Mouse (Mus musculus) hindbrain, embryonic 16.5 days (tissue): Measurements from ENCODE around the gene Bcap31. TPM values are rescaled to one million over a fixed set of nuclear protein-coding genes. Genes with fewer than 3 reads are reported as not detected.
"Not testable (repeated sequence)": the region's sequence is repeated elsewhere in the genome, so short reads cannot be mapped to it uniquely, and the experiment has no call there.

Experiments used
- ATAC-seq: fragments of 200-750 bp; cut with Nextera tagmentation; 2 replicates; pipeline ENCODE4 v1.8.0; 2017; ENCODE audit warnings: moderate TSS enrichment, moderate library complexity
- H3K27ac ChIP-seq: fragments of 300-500 bp; sonication (generic); 2 replicates; pipeline ENCODE4 v1.5.1; 2014; ENCODE audit warnings: low read depth, mild to moderate bottlenecking, control low read depth, low read length, moderate library complexity
- H3K27me3 ChIP-seq: fragments of 300-500 bp; sonication (generic); replicated peaks from 2 replicates; pipeline ENCODE4 v1.6.1; 2014; ENCODE audit warnings: low read length; ENCODE audit not compliant: control insufficient read depth, insufficient read depth
- H3K36me3 ChIP-seq: fragments of 300-500 bp; sonication (generic); 2 replicates; pipeline ENCODE4 v1.6.1; 2014; ENCODE audit warnings: mild to moderate bottlenecking, low read length, moderate library complexity, mixed read lengths; ENCODE audit not compliant: control insufficient read depth, insufficient read depth
- H3K4me1 ChIP-seq: fragments of 300-500 bp; sonication (generic); 2 replicates; pipeline ENCODE4 v1.6.1; 2014; ENCODE audit warnings: low read depth, low read length; ENCODE audit not compliant: control insufficient read depth, insufficient read depth
- H3K4me2 ChIP-seq: fragments of 300-500 bp; sonication (generic); 2 replicates; pipeline ENCODE4 v1.6.1; 2014; ENCODE audit warnings: mild to moderate bottlenecking, low read length, control low read depth, moderate library complexity
- H3K4me3 ChIP-seq: fragments of 300-500 bp; sonication (generic); 2 replicates; pipeline ENCODE4 v1.5.1; 2014; ENCODE audit warnings: mild to moderate bottlenecking, low read length, control low read depth, moderate library complexity
- H3K9ac ChIP-seq: fragments of 300-500 bp; sonication (generic); 2 replicates; pipeline ENCODE4 v1.6.1; 2014; ENCODE audit warnings: low read depth, mild to moderate bottlenecking, control low read depth, low read length, moderate library complexity
- H3K9me3 ChIP-seq: fragments of 300-500 bp; sonication (generic); 2 replicates; pipeline ENCODE4 v1.6.1; 2014; ENCODE audit warnings: mild to moderate bottlenecking, low read length, moderate library complexity; ENCODE audit not compliant: control insufficient read depth
- WGBS: fragments of 180-500 bp; shearing (Covaris S2); extraction: QIAGEN DNeasy Blood & Tissue Kit; methylation state at CpG from one replicate; pipeline ENCODE4 v1.1.7; 2014; 5-methylcytosine and 5-hydroxymethylcytosine counted together
- polyA plus RNA-seq: library from polyadenylated mRNA; unstranded; fragments of >200 nt; fragmentation: Nextera tagmentation; extraction: Ambion mirVana; gene quantifications from 2 replicates; pipeline ENCODE4 v1.2.1, GENCODE M21; 2015

Gene Bcap31
- 144 and 154 TPM in 2 replicates for polyA plus RNA-seq

GRCm38 (mm10) chrX:73716109-73716661 lies at the start of gene Bcap31, which contains the start of gene Abcd1:
Gene Bcap31 (minus strand): TSS chrX:73716175.
Gene Abcd1 (plus strand): TSS chrX:73716597.
- peak; percentile 92 for ATAC-seq

DNA sequence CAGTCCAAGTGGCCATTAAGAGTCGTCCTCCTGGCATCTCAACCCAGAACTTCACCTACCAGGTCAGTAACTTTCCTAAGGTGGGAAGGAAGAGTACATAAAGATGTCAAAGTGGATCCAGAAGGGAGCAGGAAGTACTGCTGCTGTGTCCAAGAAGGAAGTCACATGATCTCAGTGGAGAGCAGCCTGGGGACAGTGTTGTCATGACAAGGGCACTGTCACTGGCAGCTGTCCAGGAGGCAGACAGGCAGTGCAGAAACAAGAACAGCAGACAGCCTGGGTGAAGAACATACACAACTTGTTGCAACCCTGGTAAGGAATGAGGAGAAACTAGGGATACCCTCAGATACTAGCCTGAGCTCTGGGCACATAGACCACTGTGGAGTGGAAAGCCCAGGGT lies 49.3 kb upstream of the Bcap31 start:
- no peak overlapping the region for H3K4me2 ChIP-seq
- no peaks in the 10 kb centered on the region for H3K4me1 ChIP-seq
- no peaks in the 10 kb centered on the region for H3K9me3 ChIP-seq
- no peak overlapping the region for H3K27ac ChIP-seq
- H3K27me3 ChIP-seq: no peaks in the 10 kb centered on the region
- WGBS: 76% methylated on average over 1 of the region's 1 CpGs
- no peaks in the 10 kb centered on the region for H3K36me3 ChIP-seq
- H3K4me3 ChIP-seq: no peak overlapping the region
- ATAC-seq: 0 out of 2 replicates have a peak, but pooled peaks have one; percentile 54
- H3K9ac ChIP-seq: no peak overlapping the region

More at GRCm38 (mm10) chrX:73716109-73716661, at the start of gene Bcap31, which contains the start of gene Abcd1:
- 16% methylated on average over 38 of the region's 45 CpGs for WGBS
- H3K4me1 ChIP-seq: peaks cover 17% of the 10 kb centered on the region
- peak within 1 kb of the TSS; percentile 65 for H3K9ac ChIP-seq
- no peaks in the 10 kb centered on the region for H3K36me3 ChIP-seq
- H3K9me3 ChIP-seq: no peaks in the 10 kb centered on the region
- peak within 1 kb of the TSS; percentile 77 for H3K27ac ChIP-seq
- peak within 1 kb of the TSS; percentile 54 for H3K4me3 ChIP-seq
- H3K27me3 ChIP-seq: no peaks in the 10 kb centered on the region
- H3K4me2 ChIP-seq: peak within 1 kb of the TSS; percentile 67

DNA sequence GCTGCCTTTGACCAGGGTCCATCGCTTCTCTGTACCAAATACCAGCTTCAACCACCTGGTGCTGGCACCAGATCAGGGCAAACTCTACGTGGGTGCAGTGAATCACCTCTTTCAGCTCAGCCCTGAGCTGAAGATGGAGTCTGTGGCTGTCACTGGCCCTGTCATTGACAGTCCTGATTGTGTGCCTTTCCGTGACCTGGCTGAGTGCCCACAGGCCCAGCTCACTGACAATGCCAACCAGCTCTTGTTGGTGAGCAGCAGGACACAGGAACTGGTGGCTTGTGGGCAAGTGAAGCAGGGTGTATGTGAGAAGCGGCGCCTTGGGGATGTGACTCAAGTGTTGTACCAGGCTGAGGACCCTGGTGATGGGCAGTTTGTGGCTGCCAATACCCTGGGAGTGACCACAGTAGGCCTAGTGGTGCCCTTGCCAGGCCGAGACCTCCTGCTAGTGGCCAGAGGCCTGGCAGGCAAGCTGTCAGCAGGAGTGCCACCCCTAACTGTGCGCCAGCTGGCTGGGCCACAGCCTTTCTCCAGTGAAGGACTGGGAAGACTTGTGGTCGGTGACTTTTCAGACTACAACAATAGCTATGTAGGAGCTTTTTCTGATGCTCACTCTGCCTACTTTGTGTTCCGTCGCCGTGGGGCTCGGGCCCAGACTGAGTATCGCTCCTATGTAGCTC lies 42.8 kb upstream of the Bcap31 start:
- H3K4me1 ChIP-seq: no peaks in the 10 kb centered on the region
- peak; percentile 61; the same call in 1 of the 2 replicates for ATAC-seq
- H3K4me3 ChIP-seq: no peak overlapping the region
- H3K27me3 ChIP-seq: no peaks in the 10 kb centered on the region
- no peak overlapping the region for H3K4me2 ChIP-seq
- no peak overlapping the region for H3K9ac ChIP-seq
- no peak overlapping the region for H3K27ac ChIP-seq
- no peaks in the 10 kb centered on the region for H3K36me3 ChIP-seq
- H3K9me3 ChIP-seq: no peaks in the 10 kb centered on the region
- 81% methylated on average over 13 of the region's 13 CpGs for WGBS

- Histone ChIP-seq H3K4me1 (no peaks in the 10 kb centered on the region), H3K27ac (no peak within 1 kb of the TSS), H3K27me3 (no peaks in the 10 kb centered on the region), H3K4me2 (no peak within 1 kb of the TSS), H3K36me3 (no peaks in the 10 kb centered on the region), H3K4me3 (no peak within 1 kb of the TSS), H3K9me3 (no peaks in the 10 kb centered on the region), H3K9ac (no peak within 1 kb of the TSS)
- peak; percentile 63; the same call in 1 of the 2 replicates for ATAC-seq
- WGBS: 64% methylated on average over 5 of the region's 5 CpGs
Observed at GRCm38 (mm10) chrX:73756334-73757140, 40.6 kb upstream of the Bcap31 start, which contains the start of gene Plxnb3. Gene Plxnb3 (plus strand): TSS chrX:73757090.

DNA sequence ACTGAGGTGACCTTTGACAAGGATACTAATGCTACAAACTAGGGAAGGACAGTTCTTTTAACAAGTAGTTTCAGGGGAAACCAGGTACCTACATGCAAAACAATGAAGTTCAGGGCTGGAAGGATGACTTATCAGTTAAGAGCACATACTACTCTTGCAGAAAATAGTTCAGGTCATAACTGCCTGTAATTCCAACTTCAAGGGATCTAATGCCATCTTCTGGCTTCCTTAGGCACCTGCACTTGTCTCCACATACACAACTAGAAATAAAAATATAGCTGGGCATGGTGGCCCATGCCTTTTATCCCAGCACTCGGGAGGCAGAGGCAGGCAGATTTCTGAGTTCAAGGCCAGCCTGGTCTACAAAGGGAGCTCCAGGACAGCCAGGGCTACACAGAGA lies 33.0 kb upstream of the Bcap31 start:
- no peak for ATAC-seq
- Histone ChIP-seq H3K36me3 (no peaks in the 10 kb centered on the region), H3K9me3 (no peaks in the 10 kb centered on the region), H3K9ac (no peak overlapping the region), H3K27ac (no peak overlapping the region), H3K27me3 (no peaks in the 10 kb centered on the region), H3K4me3 (no peak overlapping the region), H3K4me2 (no peak overlapping the region), H3K4me1 (no peaks in the 10 kb centered on the region)
- WGBS: 94% methylated on average over 1 of the region's 1 CpGs

GRCm38 (mm10) chrX:73744774-73745481 lies 29.0 kb upstream of the Bcap31 start:
- no peak overlapping the region for H3K4me3 ChIP-seq
- no peak for ATAC-seq
- no peaks in the 10 kb centered on the region for H3K9me3 ChIP-seq
- no peak overlapping the region for H3K4me2 ChIP-seq
- H3K36me3 ChIP-seq: no peaks in the 10 kb centered on the region
- H3K27me3 ChIP-seq: no peaks in the 10 kb centered on the region
- no peak overlapping the region for H3K9ac ChIP-seq
- no peaks in the 10 kb centered on the region for H3K4me1 ChIP-seq
- WGBS: 83% methylated on average over 1 of the region's 1 CpGs
- H3K27ac ChIP-seq: no peak overlapping the region

GRCm38 (mm10) chrX:73739841-73740240 lies 23.9 kb upstream of the Bcap31 start:
- not testable (repeated sequence) for H3K9ac ChIP-seq, H3K4me3 ChIP-seq, H3K9me3 ChIP-seq, H3K27me3 ChIP-seq, H3K27ac ChIP-seq, H3K4me2 ChIP-seq, H3K4me1 ChIP-seq, H3K36me3 ChIP-seq, ATAC-seq
- 95% methylated on average over 7 of the region's 7 CpGs for WGBS

DNA sequence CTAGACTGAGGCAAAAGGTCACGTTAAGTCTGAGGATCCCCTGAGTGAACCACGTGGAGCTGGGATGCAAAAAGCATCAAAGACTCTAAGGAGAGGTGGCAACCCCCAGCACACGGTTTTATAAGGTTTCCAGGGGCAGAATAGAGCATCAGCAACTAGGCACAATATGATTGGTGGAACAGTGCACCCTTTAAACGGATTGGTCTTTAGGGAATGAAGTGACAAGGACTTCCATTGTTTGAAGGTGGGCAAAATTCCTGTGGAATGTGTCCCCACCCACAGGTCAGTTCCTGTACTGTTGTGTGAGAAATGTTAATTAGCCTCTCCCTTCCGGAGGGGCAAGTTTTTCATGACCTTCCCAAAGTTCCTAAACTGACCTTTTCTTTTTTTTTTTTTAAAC lies 23.2 kb upstream of the Bcap31 start:
- H3K27ac ChIP-seq: no peak overlapping the region
- no peak overlapping the region for H3K4me3 ChIP-seq
- ATAC-seq: no peak
- H3K36me3 ChIP-seq: no peaks in the 10 kb centered on the region
- no peaks in the 10 kb centered on the region for H3K9me3 ChIP-seq
- no peak overlapping the region for H3K4me2 ChIP-seq
- H3K4me1 ChIP-seq: no peaks in the 10 kb centered on the region
- H3K27me3 ChIP-seq: no peaks in the 10 kb centered on the region
- H3K9ac ChIP-seq: no peak overlapping the region
- 76% methylated on average over 5 of the region's 5 CpGs for WGBS
